Mouse (Mus musculus) myocyte (in vitro differentiated cells): ENCODE measurements around the gene Cldn10. TPM values are rescaled to one million over a fixed set of nuclear protein-coding genes. Genes with fewer than 3 reads are reported as not detected.

Experiments
- H3K27me3 ChIP-seq: one replicate; pipeline ENCODE4 v1.6.1; 2011; ENCODE audit not compliant: control insufficient read depth, insufficient read depth, insufficient read length
- H3K36me3 ChIP-seq: one replicate; pipeline ENCODE4 v1.6.1; 2011; ENCODE audit not compliant: control insufficient read depth, insufficient read depth
- H3K4me2 ChIP-seq: one replicate; pipeline ENCODE4 v1.6.1; 2011; ENCODE audit warnings: low read depth, control low read depth
- H3K4me3 ChIP-seq: one replicate; pipeline ENCODE4 v1.5.1; 2011; ENCODE audit warnings: mild to moderate bottlenecking, control low read depth, moderate library complexity
- H3K79me2 ChIP-seq: one replicate; pipeline ENCODE4 v1.6.1; 2011; ENCODE audit not compliant: control insufficient read depth, insufficient read depth
- H3ac ChIP-seq: one replicate; pipeline ENCODE4 v1.6.1; 2011; ENCODE audit not compliant: control insufficient read depth, insufficient read length
- CEBPB ChIP-seq: IDR thresholded peaks from 2 replicates; pipeline ENCODE4 v1.6.1; 2011; ENCODE audit warnings: mild to moderate bottlenecking, moderate library complexity; ENCODE audit not compliant: poor library complexity, insufficient read depth, severe bottlenecking
- E2F4 ChIP-seq: IDR thresholded peaks from one replicate; pipeline ENCODE4 v1.6.1; 2011; ENCODE audit warnings: mild to moderate bottlenecking, control low read depth, moderate library complexity; ENCODE audit not compliant: insufficient read depth
- MAX ChIP-seq: IDR thresholded peaks from one replicate; pipeline ENCODE4 v1.6.1; 2011; ENCODE audit warnings: low read depth, mild to moderate bottlenecking, control low read depth
- MYOD1 ChIP-seq, 3 experiments: IDR thresholded peaks; one replicate each; pipeline ENCODE4 v1.6.1; 2011; ENCODE audit warnings: control low read depth in 2 of 3, low read depth in 2 of 3, mild to moderate bottlenecking in 2 of 3, moderate library complexity in 1 of 3; ENCODE audit not compliant: insufficient read length in 2 of 3, control insufficient read depth in 1 of 3
- MYOG ChIP-seq, 3 experiments: IDR thresholded peaks; one replicate each; pipeline ENCODE4 v1.6.1; 2011; ENCODE audit warnings: control low read depth in 2 of 3, low read depth in 2 of 3, mild to moderate bottlenecking in 2 of 3; ENCODE audit not compliant: insufficient read length in 2 of 3, control insufficient read depth in 1 of 3, insufficient read depth in 1 of 3
- POLR2A ChIP-seq: IDR thresholded peaks from one replicate; pipeline ENCODE4 v1.6.1; 2011; ENCODE audit warnings: low read depth, mild to moderate bottlenecking, control low read depth, moderate library complexity; ENCODE audit not compliant: insufficient read length
- POLR2AphosphoS2 ChIP-seq: IDR thresholded peaks from one replicate; pipeline ENCODE4 v1.6.1; 2011; ENCODE audit warnings: low read depth, control low read depth; ENCODE audit not compliant: insufficient read length
- REST ChIP-seq: IDR thresholded peaks from one replicate; pipeline ENCODE4 v1.6.1; 2011; ENCODE audit warnings: mild to moderate bottlenecking, control low read depth, moderate library complexity; ENCODE audit not compliant: insufficient read depth, insufficient read length
- SRF ChIP-seq: IDR thresholded peaks from one replicate; pipeline ENCODE4 v1.6.1; 2011; ENCODE audit warnings: low read depth; ENCODE audit not compliant: control insufficient read depth, insufficient read length
- TCF12 ChIP-seq: IDR thresholded peaks from one replicate; pipeline ENCODE4 v1.6.1; 2011; ENCODE audit warnings: mild to moderate bottlenecking, control low read depth; ENCODE audit not compliant: poor library complexity, insufficient read depth, severe bottlenecking
- TCF3 ChIP-seq: IDR thresholded peaks from one replicate; pipeline ENCODE4 v1.6.1; 2011; ENCODE audit warnings: low read depth, control low read depth; ENCODE audit not compliant: insufficient read length
- USF1 ChIP-seq: IDR thresholded peaks from one replicate; pipeline ENCODE4 v1.6.1; 2011; ENCODE audit warnings: low read depth, mild to moderate bottlenecking, control low read depth, moderate library complexity
- polyA plus RNA-seq: library from polyadenylated mRNA; unstranded; fragments of >200 nt; fragmentation: generic; extraction: Trizol; gene quantifications from one replicate; pipeline ENCODE4 v1.2.1, GENCODE M21; 2012; ENCODE audit warnings: missing spikeins

The Cldn10 gene
- polyA plus RNA-seq, 1 experiment: not detected

DNA sequence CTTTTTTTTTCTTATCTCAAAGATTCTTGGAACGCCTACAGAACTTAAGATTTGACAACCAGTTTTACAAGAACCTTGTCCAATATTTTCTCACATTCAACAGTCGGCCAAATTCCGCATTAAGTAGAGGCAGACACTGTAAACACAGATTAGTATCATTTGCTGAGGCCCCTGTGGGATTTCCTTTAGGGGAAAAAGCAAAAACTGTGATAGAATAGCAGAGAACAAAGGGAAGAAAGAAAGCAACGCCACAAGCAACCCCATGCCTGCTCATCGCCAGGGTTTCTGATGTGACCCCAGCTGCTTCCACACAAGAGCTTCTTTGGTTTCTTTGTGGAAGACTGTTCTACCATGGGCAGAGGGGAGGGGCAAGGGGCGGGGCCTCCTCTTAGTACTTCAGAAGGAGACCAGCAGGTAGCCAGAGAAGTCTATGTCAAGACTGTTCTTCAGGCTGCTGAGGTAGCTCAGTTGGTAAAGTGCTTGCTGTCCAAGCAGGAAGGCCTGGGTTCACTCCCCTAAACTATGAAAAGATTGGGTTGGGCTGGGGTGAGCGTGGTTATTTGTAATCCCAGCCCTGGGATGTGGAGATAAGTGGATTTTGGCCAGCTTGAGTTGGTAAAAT is 39.7 kb downstream of the Cldn10 start:
- no peaks in the 10 kb centered on the region for H3K27me3 ChIP-seq
- H3K36me3 ChIP-seq: no peaks in the 10 kb centered on the region
- H3K4me2 ChIP-seq: no peak overlapping the region
- H3K4me3 ChIP-seq: no peak overlapping the region
- no peak overlapping the region for H3ac ChIP-seq
- TF ChIP-seq MAX: no peak
- no peak for TF ChIP-seq CEBPB
- TF ChIP-seq TCF12: no peak
- no peak for TF ChIP-seq TCF3
- TF ChIP-seq E2F4: no peak
- TF ChIP-seq SRF: no peak
- no peaks in the 10 kb centered on the region for H3K79me2 ChIP-seq

DNA sequence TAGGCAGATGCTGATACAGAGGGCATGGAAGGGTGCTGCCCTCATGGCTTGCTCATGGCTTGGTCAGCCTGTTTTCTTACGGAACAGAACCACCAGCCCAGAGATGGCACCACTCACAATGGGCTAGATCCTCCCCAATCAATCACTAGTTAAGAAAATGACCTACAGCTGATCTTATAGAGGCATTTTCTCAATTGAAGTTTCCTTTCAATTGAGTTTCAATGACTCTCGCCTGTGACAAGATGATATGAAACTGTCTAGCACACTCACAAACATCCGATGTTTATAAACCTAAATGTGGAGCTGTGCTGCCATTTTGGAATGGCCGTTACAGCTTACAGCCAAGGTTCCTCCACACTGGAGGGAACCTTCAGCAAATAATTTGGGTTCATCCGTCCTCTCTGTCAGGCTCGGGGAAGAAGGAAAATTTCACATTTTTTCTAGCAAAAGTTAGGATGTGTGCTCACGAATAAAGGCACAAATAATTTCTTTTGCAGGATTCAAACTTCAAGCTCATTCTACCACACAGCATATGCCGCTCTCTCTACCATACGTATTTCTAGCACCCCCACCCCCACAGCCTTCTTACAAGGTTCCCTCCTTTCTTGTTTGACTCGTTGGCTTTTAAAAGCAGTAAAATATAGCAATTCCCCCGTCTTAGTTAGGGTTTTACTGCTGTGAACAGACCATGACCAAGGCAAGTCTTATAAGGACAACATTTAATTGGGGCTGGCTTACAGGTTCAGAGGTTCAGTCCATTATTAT is 41.8 kb downstream of the Cldn10 start:
- Histone ChIP-seq H3K79me2 (no peaks in the 10 kb centered on the region), H3ac (no peak overlapping the region), H3K27me3 (no peaks in the 10 kb centered on the region), H3K4me3 (no peak overlapping the region), H3K4me2 (no peak overlapping the region), H3K36me3 (no peaks in the 10 kb centered on the region)
- TF ChIP-seq TCF12 (no peak), MAX (no peak), MYOG (IDR thresholded peaks at IDR 0.05; ENCODE audit: control insufficient read depth in 1 of 3, insufficient read depth in 1 of 3, insufficient read length in 2 of 3, low read depth in 2 of 3) (no peak), CEBPB (no peak), REST (no peak), MYOD1 (IDR thresholded peaks at IDR 0.05; ENCODE audit: control insufficient read depth in 1 of 3, insufficient read length in 2 of 3, low read depth in 2 of 3) (no peak), SRF (no peak)

GRCm38 (mm10) chr14:118831597-118831996 is 43.9 kb downstream of the Cldn10 start:
- Histone ChIP-seq H3K79me2 (no peaks in the 10 kb centered on the region), H3K36me3 (no peaks in the 10 kb centered on the region), H3K27me3 (no peaks in the 10 kb centered on the region), H3K4me3 (no peak overlapping the region), H3K4me2 (no peak overlapping the region), H3ac (no peak overlapping the region)
- no peak for TF ChIP-seq POLR2AphosphoS2
- no peak for TF ChIP-seq CEBPB
- no peak for TF ChIP-seq USF1
- no peak for TF ChIP-seq E2F4
- no peak for TF ChIP-seq MAX
- TF ChIP-seq TCF3: no peak
- no peak for TF ChIP-seq TCF12
- no peak for TF ChIP-seq MYOG (IDR thresholded peaks at IDR 0.05; ENCODE audit: control insufficient read depth in 1 of 3, insufficient read depth in 1 of 3, insufficient read length in 2 of 3, low read depth in 2 of 3)
- no peak for TF ChIP-seq POLR2A
- no peak for TF ChIP-seq SRF
- TF ChIP-seq REST: no peak
- no peak for TF ChIP-seq MYOD1 (IDR thresholded peaks at IDR 0.05; ENCODE audit: control insufficient read depth in 1 of 3, insufficient read length in 2 of 3, low read depth in 2 of 3)

DNA sequence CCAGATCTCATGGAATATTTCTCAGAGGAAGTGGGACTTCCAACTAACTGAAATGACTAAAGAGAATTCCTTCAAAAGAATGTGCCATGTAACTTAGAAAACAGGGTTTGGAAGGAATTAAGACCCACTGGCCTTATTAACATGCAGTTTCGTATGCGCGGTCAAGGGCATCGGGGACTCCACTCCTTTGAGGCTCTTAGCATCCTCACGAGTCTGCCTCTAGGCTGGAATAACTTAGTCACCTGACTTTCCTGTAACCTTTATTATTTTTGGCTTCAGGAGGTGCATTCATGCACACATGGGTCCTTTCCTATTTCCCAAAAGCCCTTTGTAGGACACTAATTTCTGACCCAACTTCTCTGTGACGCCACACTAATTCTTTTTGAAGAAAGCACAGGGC is 45.5 kb downstream of the Cldn10 start:
- no peaks in the 10 kb centered on the region for H3K79me2 ChIP-seq
- no peak overlapping the region for H3K4me3 ChIP-seq
- H3K4me2 ChIP-seq: no peak overlapping the region
- no peaks in the 10 kb centered on the region for H3K27me3 ChIP-seq
- no peak overlapping the region for H3ac ChIP-seq
- H3K36me3 ChIP-seq: no peaks in the 10 kb centered on the region
- no peak for TF ChIP-seq POLR2A
- TF ChIP-seq TCF12: no peak
- no peak for TF ChIP-seq REST

DNA sequence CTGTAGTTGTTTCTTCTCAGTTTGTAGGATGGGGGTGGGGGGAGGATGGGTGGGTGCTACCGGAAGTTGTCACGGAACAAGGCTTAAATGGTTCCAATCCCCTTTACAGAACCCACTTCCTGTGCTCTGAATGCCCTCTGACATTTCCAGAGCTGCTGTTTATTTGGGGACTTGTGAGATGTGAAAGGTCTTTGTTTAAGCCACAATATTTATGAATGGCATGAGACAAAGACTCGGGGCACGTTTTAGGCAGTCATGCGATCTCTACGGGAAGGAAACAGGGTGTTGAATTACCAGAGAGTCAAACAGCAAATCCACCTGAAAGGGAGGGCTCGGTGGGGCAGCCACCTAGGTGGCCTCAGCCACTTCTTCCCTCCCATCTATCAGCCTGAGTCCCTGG is 46.6 kb downstream of the Cldn10 start:
- no peaks in the 10 kb centered on the region for H3K27me3 ChIP-seq
- no peak overlapping the region for H3K4me3 ChIP-seq
- no peak overlapping the region for H3ac ChIP-seq
- no peaks in the 10 kb centered on the region for H3K36me3 ChIP-seq
- TF ChIP-seq REST (no peak), MYOD1 (IDR thresholded peaks at IDR 0.05; ENCODE audit: control insufficient read depth in 1 of 3, insufficient read length in 2 of 3, low read depth in 2 of 3) (no peak)
- no peaks in the 10 kb centered on the region for H3K79me2 ChIP-seq
- H3K4me2 ChIP-seq: no peak overlapping the region

DNA sequence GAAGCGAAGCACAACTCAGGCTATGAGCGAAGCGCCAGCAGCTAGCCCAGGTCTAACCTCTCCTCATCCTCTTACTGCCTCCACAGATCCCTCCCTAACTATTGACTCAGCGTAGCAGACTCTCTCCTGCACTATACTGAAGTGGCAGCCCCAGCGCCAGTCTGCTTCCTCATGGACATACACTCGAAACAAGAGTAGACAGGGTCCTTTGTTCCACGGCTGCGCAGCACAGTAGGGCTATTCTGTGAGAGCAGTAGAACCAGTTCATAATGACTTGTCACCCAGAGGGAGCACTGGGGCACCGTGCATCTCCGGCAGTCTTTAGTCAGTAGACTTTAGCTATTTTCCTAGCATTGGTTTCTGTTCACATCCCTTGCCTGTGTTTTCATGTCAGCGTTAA is 48.4 kb downstream of the Cldn10 start:
- no peak overlapping the region for H3K4me2 ChIP-seq
- H3ac ChIP-seq: no peak overlapping the region
- no peaks in the 10 kb centered on the region for H3K27me3 ChIP-seq
- H3K36me3 ChIP-seq: no peaks in the 10 kb centered on the region
- no peaks in the 10 kb centered on the region for H3K79me2 ChIP-seq
- H3K4me3 ChIP-seq: no peak overlapping the region
- TF ChIP-seq USF1 (no peak), MAX (no peak), TCF12 (no peak), MYOG (IDR thresholded peaks at IDR 0.05; ENCODE audit: control insufficient read depth in 1 of 3, insufficient read depth in 1 of 3, insufficient read length in 2 of 3, low read depth in 2 of 3) (no peak), TCF3 (no peak), MYOD1 (IDR thresholded peaks at IDR 0.05; ENCODE audit: control insufficient read depth in 1 of 3, insufficient read length in 2 of 3, low read depth in 2 of 3) (no peak), REST (no peak), CEBPB (no peak), E2F4 (no peak), SRF (no peak), POLR2A (no peak), POLR2AphosphoS2 (no peak)
